Mouse (Mus musculus) lung, adult 2 months (tissue): ENCODE measurements around the gene Ubp1.

ENCODE experiments used
- CTCF ChIP-seq: fragments of 200-500 bp; IDR thresholded peaks from 2 replicates; pipeline ENCODE4 v1.5.1; 2011; ENCODE audit warnings: mild to moderate bottlenecking, low read length, control low read depth; ENCODE audit not compliant: insufficient read depth
- POLR2A ChIP-seq: fragments of 200-500 bp; IDR thresholded peaks from 2 replicates; pipeline ENCODE4 v1.6.1; 2011; ENCODE audit warnings: low read depth, mild to moderate bottlenecking, control low read depth, low read length, borderline replicate concordance; ENCODE audit errors: extremely low read depth

GRCm38 (mm10) chr9:113963718-113964117, 33.0 kb downstream of the Ubp1 start:
- TF ChIP-seq CTCF (no peak), POLR2A (no peak)
